Mouse (Mus musculus) MEL (cell line): Measurements from ENCODE around the gene Zfp366. TPM values are rescaled to one million over a fixed set of nuclear protein-coding genes. Genes with fewer than 3 reads are reported as not detected.

ENCODE experiments used
- DNase-seq: peaks from one replicate; pipeline ENCODE4 v3.0.0; 2011; ENCODE audit warnings: low read depth, low spot score
- H3K27ac ChIP-seq: 2 replicates; pipeline ENCODE4 v1.5.1; 2012; ENCODE audit warnings: low read depth, mild to moderate bottlenecking, control low read depth, low read length, moderate library complexity; ENCODE audit not compliant: control insufficient read depth
- H3K27me3 ChIP-seq, 2 experiments: fragments of 150-350 bp in 1 of 2; sonication (generic) in 1 of 2; 2 replicates each; pipeline ENCODE4 v1.6.1; 2012; ENCODE audit warnings: low read length in 2 of 2, mild to moderate bottlenecking in 2 of 2, improper control_type of control experiment in 1 of 2, moderate library complexity in 1 of 2; ENCODE audit not compliant: insufficient read depth in 2 of 2, control insufficient read depth in 1 of 2
- H3K36me3 ChIP-seq, 2 experiments: 2 replicates each; pipeline ENCODE4 v1.6.1; 2012 to 2014; ENCODE audit warnings: low read length in 2 of 2, improper control_type of control experiment in 1 of 2, inconsistent platforms in 1 of 2, mild to moderate bottlenecking in 1 of 2; ENCODE audit not compliant: insufficient read depth in 2 of 2, control insufficient read depth in 1 of 2
- H3K4me1 ChIP-seq, 2 experiments: fragments of 150-350 bp in 1 of 2; sonication (generic) in 1 of 2; 2 replicates each; pipeline ENCODE4 v1.6.1; 2012; ENCODE audit warnings: low read length in 2 of 2, improper control_type of control experiment in 1 of 2, mild to moderate bottlenecking in 1 of 2; ENCODE audit not compliant: insufficient read depth in 2 of 2, control insufficient read depth in 1 of 2
- H3K4me3 ChIP-seq, 2 experiments: fragments of 150-350 bp in 1 of 2; sonication (generic) in 1 of 2; 2 replicates each; pipeline ENCODE4 v1.5.1; 2012; ENCODE audit warnings: low read depth in 2 of 2, low read length in 2 of 2, mild to moderate bottlenecking in 2 of 2, moderate library complexity in 2 of 2, control low read depth in 1 of 2, improper control_type of control experiment in 1 of 2; ENCODE audit not compliant: control insufficient read depth in 1 of 2, insufficient read depth in 1 of 2
- H3K79me2 ChIP-seq: 2 replicates; pipeline ENCODE4 v1.6.1; 2012; ENCODE audit warnings: mild to moderate bottlenecking, low read length, moderate library complexity; ENCODE audit not compliant: control insufficient read depth, poor library complexity, insufficient read depth
- H3K9ac ChIP-seq: 2 replicates; pipeline ENCODE4 v1.6.1; 2012; ENCODE audit warnings: low read depth, mild to moderate bottlenecking, control low read depth, low read length, moderate library complexity; ENCODE audit not compliant: control insufficient read depth, poor library complexity, severe bottlenecking
- H3K9me3 ChIP-seq: fragments of 150-350 bp; sonication (generic); replicated peaks from 2 replicates; pipeline ENCODE4 v1.6.1; 2012; ENCODE audit warnings: mild to moderate bottlenecking, low read length, improper control_type of control experiment, moderate library complexity; ENCODE audit not compliant: insufficient read depth
- BHLHE40 ChIP-seq: IDR thresholded peaks from 2 replicates; pipeline ENCODE4 v1.6.1; 2012; ENCODE audit warnings: low read depth, mild to moderate bottlenecking, inconsistent platforms, low read length, improper control_type of control experiment, borderline replicate concordance
- CTCF ChIP-seq, 3 experiments: IDR thresholded peaks in 2 of 3; conservative IDR thresholded peaks in 1 of 3; 2 replicates each; pipeline ENCODE4 v1.5.1; 2011 to 2012; ENCODE audit warnings: low read length in 3 of 3, low read depth in 2 of 3, mild to moderate bottlenecking in 2 of 3, improper control_type of control experiment in 1 of 3, inconsistent platforms in 1 of 3, mixed read lengths in 1 of 3, moderate library complexity in 1 of 3; ENCODE audit not compliant: control insufficient read depth in 1 of 3, insufficient read depth in 1 of 3, poor library complexity in 1 of 3, severe bottlenecking in 1 of 3
- EP300 ChIP-seq, 2 experiments: IDR thresholded peaks; 2 replicates each; pipeline ENCODE4 v1.6.1; 2011; ENCODE audit warnings: improper control_type of control experiment in 2 of 2, low read length in 2 of 2, low read depth in 1 of 2, mild to moderate bottlenecking in 1 of 2
- ETS1 ChIP-seq: IDR thresholded peaks from 2 replicates; pipeline ENCODE4 v1.6.1; 2012; ENCODE audit warnings: low read depth, mild to moderate bottlenecking, inconsistent platforms, low read length, improper control_type of control experiment, moderate library complexity
- GATA1 ChIP-seq: IDR thresholded peaks from 2 replicates; pipeline ENCODE4 v1.6.1; 2011; ENCODE audit warnings: low read depth, low read length, improper control_type of control experiment
- JUND ChIP-seq: IDR thresholded peaks from 2 replicates; pipeline ENCODE4 v1.6.1; 2011; ENCODE audit warnings: low read depth, mild to moderate bottlenecking, improper control_type of control experiment, low read length
- MAFK ChIP-seq: IDR thresholded peaks from 2 replicates; pipeline ENCODE4 v1.6.1; 2011; ENCODE audit warnings: low read depth, mild to moderate bottlenecking, low read length, improper control_type of control experiment, borderline replicate concordance
- MAZ ChIP-seq: IDR thresholded peaks from 2 replicates; pipeline ENCODE4 v1.6.1; 2012; ENCODE audit warnings: low read depth, mild to moderate bottlenecking, inconsistent platforms, low read length, improper control_type of control experiment
- MYB ChIP-seq: IDR thresholded peaks from 2 replicates; pipeline ENCODE4 v1.6.1; 2011; ENCODE audit warnings: mild to moderate bottlenecking, low read depth, low read length, improper control_type of control experiment
- NRF1 ChIP-seq: IDR thresholded peaks from 2 replicates; pipeline ENCODE4 v1.6.1; 2014; ENCODE audit warnings: low read depth, mild to moderate bottlenecking, inconsistent platforms, low read length, improper control_type of control experiment, moderate library complexity; ENCODE audit not compliant: poor library complexity, insufficient read depth, severe bottlenecking
- POLR2A ChIP-seq, 2 experiments: IDR thresholded peaks; 2 replicates each; pipeline ENCODE4 v1.6.1; 2011 to 2012; ENCODE audit warnings: low read length in 2 of 2, mild to moderate bottlenecking in 2 of 2, control low read depth in 1 of 2, improper control_type of control experiment in 1 of 2, low read depth in 1 of 2, moderate library complexity in 1 of 2; ENCODE audit not compliant: control insufficient read depth in 1 of 2, insufficient read depth in 1 of 2, poor library complexity in 1 of 2
- RAD21 ChIP-seq: IDR thresholded peaks from 2 replicates; pipeline ENCODE4 v1.6.1; 2011; ENCODE audit warnings: mild to moderate bottlenecking, low read depth, low read length, improper control_type of control experiment
- RCOR1 ChIP-seq: IDR thresholded peaks from 2 replicates; pipeline ENCODE4 v1.6.1; 2012; ENCODE audit warnings: low read depth, mild to moderate bottlenecking, inconsistent platforms, low read length, improper control_type of control experiment
- SMC3 ChIP-seq: IDR thresholded peaks from 2 replicates; pipeline ENCODE4 v1.6.1; 2011; ENCODE audit warnings: low read depth, low read length, improper control_type of control experiment
- TCF12 ChIP-seq: IDR thresholded peaks from 2 replicates; pipeline ENCODE4 v1.6.1; 2014; ENCODE audit warnings: low read depth, mild to moderate bottlenecking, inconsistent platforms, low read length, improper control_type of control experiment, moderate library complexity
- USF1 ChIP-seq: IDR thresholded peaks from 2 replicates; pipeline ENCODE4 v1.6.1; 2014; ENCODE audit warnings: low read depth, mild to moderate bottlenecking, inconsistent platforms, low read length, improper control_type of control experiment, moderate library complexity
- USF2 ChIP-seq, 2 experiments: IDR thresholded peaks; 2 replicates each; pipeline ENCODE4 v1.6.1; 2011 to 2012; ENCODE audit warnings: improper control_type of control experiment in 2 of 2, low read length in 2 of 2, borderline replicate concordance in 1 of 2, inconsistent platforms in 1 of 2, low read depth in 1 of 2, mild to moderate bottlenecking in 1 of 2; ENCODE audit not compliant: insufficient read depth in 1 of 2
- polyA plus RNA-seq, 2 experiments: library from polyadenylated mRNA; stranded (reverse) in 1 of 2; unstranded in 1 of 2; fragments of >175 nt in 1 of 2; fragments of >200 nt in 1 of 2; gene quantifications; 2 replicates each; pipeline versions ENCODE4 v1.2.1 to v1.2.4; 2012; ENCODE audit warnings: low replicate concordance in 2 of 2, low read depth in 1 of 2; ENCODE audit not compliant: insufficient read length in 2 of 2, insufficient read depth in 1 of 2, missing spikeins in 1 of 2
- total RNA-seq: library from RNA; depleted of rRNA; stranded (reverse); fragments of 300-350 nt; gene quantifications from 2 replicates; pipeline ENCODE4 v1.2.3, GENCODE M21; 2012

The Zfp366 gene
- total and polyA plus RNA-seq, 3 experiments, result not detected

- no peak overlapping the region for H3K9ac ChIP-seq
- TF ChIP-seq MAFK (no peak), EP300 (IDR thresholded peaks at IDR 0.05; ENCODE audit: low read depth in 1 of 2, low read length in 2 of 2) (no peak)
- H3K27me3 ChIP-seq, result no peaks in the 10 kb centered on the region
- no peaks in the 10 kb centered on the region for H3K4me1 ChIP-seq
- no peaks in the 10 kb centered on the region for H3K79me2 ChIP-seq
- H3K4me3 ChIP-seq, result no peak overlapping the region
- no peaks in the 10 kb centered on the region for H3K36me3 ChIP-seq
- H3K27ac ChIP-seq, result no peak overlapping the region
- no peaks in the 10 kb centered on the region for H3K9me3 ChIP-seq
- DNase-seq, result no peak
Measured at GRCm38 (mm10) chr13:99277521-99277920, 92.9 kb downstream of the Zfp366 start.

- no peaks in the 10 kb centered on the region for H3K4me1 ChIP-seq
- no peaks in the 10 kb centered on the region for H3K36me3 ChIP-seq
- no peak overlapping the region for H3K4me3 ChIP-seq
- H3K9me3 ChIP-seq, result no peaks in the 10 kb centered on the region
- no peaks in the 10 kb centered on the region for H3K79me2 ChIP-seq
- H3K27me3 ChIP-seq, result no peaks in the 10 kb centered on the region; a peak in 1 of 4 replicates
- H3K27ac ChIP-seq, result no peak overlapping the region
- TF ChIP-seq USF2 (IDR thresholded peaks at IDR 0.05; ENCODE audit: borderline replicate concordance in 1 of 2, insufficient read depth in 1 of 2, low read depth in 1 of 2, low read length in 2 of 2) (no peak), GATA1 (no peak)
- no peak overlapping the region for H3K9ac ChIP-seq
- no peak for DNase-seq
Measured at GRCm38 (mm10) chr13:99278511-99278910, 93.9 kb downstream of the Zfp366 start.

GRCm38 (mm10) chr13:99279351-99279750 is 94.7 kb downstream of the Zfp366 start:
- H3K9me3 ChIP-seq, result no peaks in the 10 kb centered on the region
- H3K9ac ChIP-seq, result no peak overlapping the region
- no peaks in the 10 kb centered on the region for H3K36me3 ChIP-seq
- H3K4me1 ChIP-seq, result no peaks in the 10 kb centered on the region
- no peak overlapping the region for H3K4me3 ChIP-seq
- no peaks in the 10 kb centered on the region; a peak in 1 of 4 replicates for H3K27me3 ChIP-seq
- DNase-seq, result no peak
- H3K27ac ChIP-seq, result no peak overlapping the region
- no peaks in the 10 kb centered on the region for H3K79me2 ChIP-seq
- TF ChIP-seq NRF1 (no peak), USF2 (IDR thresholded peaks at IDR 0.05; ENCODE audit: borderline replicate concordance in 1 of 2, insufficient read depth in 1 of 2, low read depth in 1 of 2, low read length in 2 of 2) (no peak), POLR2A (IDR thresholded peaks at IDR 0.05; ENCODE audit: control insufficient read depth in 1 of 2, insufficient read depth in 1 of 2, low read depth in 1 of 2, low read length in 2 of 2, poor library complexity in 1 of 2) (no peak), MAZ (no peak), RAD21 (no peak), MYB (no peak), JUND (no peak), RCOR1 (no peak), TCF12 (no peak), USF1 (no peak), BHLHE40 (no peak), CTCF (IDR thresholded peaks at IDR 0.05 in 2 of 3, conservative IDR thresholded peaks at IDR 0.05 in 1 of 3; ENCODE audit: control insufficient read depth in 1 of 3, insufficient read depth in 1 of 3, low read depth in 2 of 3, low read length in 3 of 3, poor library complexity in 1 of 3, severe bottlenecking in 1 of 3) (no peak), SMC3 (no peak), ETS1 (no peak)
